Mouse (Mus musculus) adrenal gland, postnatal 4 days (tissue): Measurements from ENCODE around the gene Fgf18. TPM values are rescaled to one million over a fixed set of nuclear protein-coding genes. Genes with fewer than 3 reads are reported as not detected.

Source experiments
- DNase-seq, 2 experiments: peaks; one replicate each; pipeline ENCODE4 v3.0.0; 2021 to 2022; ENCODE audit warnings: low spot score in 2 of 2, mixed read lengths in 2 of 2
- total RNA-seq, 2 experiments: library from RNA; stranded (reverse); gene quantifications; 2 replicates each; pipeline ENCODE4 v1.2.3; 2021

Fgf18 gene
- total RNA-seq, 2 experiments from 2014 or later, result 2.7 to 2.9 TPM

DNA sequence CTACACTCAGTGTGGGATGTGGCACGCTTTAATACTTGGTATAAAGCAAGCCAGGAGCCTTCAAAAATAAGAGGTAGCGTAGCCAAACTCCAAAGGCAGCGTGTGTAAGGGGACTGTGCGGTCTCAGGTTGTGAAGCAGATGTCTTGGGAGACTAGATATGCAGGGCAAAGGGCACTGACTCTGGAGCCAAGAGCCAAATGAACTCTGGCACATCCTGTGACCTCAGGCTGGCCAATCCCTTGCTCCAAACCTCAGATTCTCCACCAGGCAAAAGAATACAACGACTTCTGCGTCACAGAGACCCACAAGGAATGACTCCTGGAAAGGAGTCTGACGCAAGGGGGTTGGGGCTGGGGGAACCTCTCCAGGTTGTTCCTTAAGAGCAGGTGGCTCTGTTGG lies 28.1 kb downstream of the Fgf18 start:
- DNase-seq, result no peak

DNA sequence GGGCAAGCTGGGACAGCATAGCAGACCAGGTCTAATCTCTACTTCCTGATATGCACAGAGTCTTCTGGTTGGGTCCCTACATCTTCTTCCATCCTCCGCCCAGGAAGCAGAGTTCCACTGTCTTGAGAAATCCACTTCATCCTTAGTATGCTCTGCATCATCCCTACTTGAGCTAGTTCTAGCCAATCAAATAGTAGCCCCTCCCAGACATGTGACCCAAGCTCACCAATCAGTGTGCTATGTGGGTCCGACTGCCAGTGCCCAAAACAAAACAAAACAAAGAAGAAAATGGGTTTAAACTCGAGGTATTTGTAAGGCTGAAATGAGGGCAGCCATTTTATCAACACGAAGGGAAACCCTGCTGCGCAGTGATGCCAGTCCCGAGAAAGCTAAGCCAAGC lies 28.7 kb downstream of the Fgf18 start:
- DNase-seq, result no peak

DNA sequence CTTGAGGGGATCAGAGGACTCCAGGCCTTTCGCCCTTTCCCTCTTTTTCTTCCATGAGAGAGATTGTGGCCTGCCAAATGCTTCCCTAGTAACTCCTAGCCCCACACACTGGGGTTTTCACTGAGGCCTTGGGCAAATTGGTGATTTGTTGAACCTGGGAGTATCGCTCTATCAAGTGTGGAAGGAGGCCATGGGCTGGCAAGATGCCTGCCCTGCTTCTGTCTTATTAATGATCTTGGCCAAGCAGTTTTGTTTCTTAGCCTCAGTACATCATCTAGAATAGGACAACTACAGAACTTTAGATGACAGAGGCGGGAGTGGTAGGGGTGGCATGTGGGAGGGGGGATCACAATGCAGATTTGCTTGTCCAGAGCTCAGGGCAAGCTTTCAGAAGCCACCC lies 31.4 kb downstream of the Fgf18 start:
- DNase-seq, result no peak

DNA sequence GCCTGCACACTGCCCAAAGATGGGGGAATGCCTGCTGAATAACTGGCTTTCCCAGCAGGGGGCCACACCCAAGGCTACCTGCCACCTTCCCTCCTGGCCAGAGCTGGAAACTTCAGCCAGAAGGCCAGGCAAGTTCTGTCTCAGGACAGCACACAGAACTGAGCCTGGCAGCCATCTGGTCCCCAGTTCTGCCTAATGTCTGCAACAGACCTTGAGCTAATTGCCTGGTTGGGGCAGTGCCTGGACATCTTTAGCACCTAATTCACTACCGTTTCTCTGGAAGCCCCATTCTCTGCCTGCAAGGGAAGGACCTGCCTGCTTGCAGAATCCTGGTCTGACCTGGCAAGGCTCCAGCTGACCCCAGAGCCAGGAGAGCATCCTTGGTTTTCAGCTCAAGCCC lies 34.8 kb downstream of the Fgf18 start:
- no peak for DNase-seq

DNA sequence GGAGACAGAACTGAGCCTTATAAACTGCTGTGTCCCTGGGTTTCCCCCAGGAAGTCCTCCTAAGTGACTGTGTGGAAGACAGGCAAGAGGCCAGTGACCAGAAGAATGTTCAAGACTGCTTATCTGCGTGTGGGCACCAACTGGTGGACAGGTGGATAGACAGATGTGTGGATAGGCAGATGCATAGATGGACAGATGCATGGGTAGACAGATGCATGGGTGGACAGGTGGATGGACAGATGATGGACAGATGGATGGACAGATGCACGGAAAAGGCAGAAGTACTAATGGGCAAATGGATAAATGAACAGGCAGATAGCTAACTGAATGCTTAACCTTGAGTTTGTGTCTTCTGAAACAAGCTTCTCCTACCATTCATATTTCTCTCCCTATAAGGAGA lies 37.1 kb downstream of the Fgf18 start:
- no peak for DNase-seq

DNA sequence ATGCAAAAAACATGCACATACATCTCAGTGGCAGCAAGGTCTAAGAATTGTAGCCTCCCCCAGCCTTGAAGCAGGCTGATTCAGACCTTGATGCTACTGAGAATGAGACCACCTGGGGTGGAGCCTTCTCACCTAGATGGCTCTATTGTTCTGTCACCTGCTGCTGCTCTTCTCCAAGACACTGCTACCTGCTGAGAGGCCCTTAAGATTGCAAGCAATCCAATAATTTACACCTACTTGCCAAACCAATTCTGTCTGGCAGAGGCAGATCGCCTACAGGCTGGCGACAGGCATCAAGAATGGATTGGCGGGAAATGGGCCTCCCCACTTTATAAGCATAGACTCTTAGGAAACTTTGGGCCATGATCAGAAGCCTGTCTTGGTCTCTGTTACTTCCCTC lies 39.7 kb downstream of the Fgf18 start:
- DNase-seq, result no peak

DNA sequence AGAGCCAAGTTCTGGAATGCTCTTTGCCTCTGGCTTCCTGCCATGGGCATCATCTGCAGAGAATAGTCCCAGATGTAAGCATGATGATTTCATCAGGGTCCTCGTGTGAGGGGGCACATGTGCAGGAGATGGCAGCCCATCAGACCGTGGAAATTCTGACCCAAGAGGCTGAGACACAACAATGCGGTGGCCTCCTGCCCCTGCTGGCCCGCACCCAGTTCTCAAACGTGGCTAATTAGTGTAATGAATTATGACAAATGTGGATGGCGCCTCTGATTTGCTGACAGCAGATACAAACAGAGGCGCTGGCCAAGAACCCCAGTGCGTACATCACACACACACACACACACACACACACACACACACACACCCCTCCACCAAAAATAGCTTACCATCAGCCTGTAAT lies 42.3 kb downstream of the Fgf18 start:
- DNase-seq, result no peak

DNA sequence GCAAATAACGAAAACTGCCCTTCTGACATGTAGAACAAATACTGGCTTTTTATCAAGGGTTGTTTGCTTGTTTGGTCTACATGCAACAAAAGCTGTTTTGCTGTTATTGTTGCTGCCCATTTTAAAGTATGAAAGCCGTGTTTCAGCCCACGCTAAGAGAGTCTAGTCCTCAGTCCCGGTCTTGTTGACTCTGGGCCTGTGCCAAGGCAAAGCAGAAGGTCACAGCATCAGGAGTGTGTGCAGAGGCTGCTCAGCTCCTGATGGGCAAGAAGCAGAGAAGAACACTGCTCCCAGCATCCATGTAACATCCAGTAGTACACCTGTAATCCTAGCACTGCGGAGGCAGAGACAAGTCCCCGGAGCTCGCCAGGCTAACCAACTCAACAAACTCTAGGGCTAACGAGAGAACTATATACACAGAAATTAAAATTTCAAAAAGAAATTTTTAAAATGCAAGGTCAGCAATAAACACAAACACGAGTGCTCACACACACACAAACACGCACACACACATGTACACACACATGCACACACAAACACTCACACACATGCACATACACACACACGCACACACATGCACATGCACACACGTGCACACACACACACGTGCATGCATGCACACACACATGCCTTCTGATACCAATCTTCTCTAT lies 43.8 kb downstream of the Fgf18 start:
- no peak for DNase-seq

DNA sequence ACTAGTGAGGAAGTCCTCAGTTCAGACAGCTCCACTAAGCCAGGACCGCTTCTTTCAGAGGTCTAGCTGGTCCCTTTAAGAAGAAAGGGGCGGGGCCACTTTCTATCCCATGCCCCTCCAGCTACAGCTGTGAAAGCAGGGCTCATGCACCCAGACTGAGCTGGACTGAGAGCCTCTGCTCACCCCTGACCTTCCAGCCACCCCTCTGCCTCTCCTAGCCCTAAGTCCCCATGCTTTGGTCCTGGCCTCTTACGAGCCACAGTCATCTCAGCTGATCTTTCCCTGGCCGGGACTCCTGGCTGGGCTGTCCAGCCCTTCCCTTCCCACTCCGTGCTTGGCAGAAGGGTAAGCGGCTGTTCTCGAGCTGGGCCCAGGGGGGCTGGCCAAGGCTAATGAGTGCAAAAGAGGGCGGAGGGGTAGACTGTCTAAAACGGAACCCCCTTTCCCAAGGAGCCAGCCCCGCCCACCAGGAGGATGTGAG lies 47.1 kb downstream of the Fgf18 start:
- DNase-seq, result no peak

DNA sequence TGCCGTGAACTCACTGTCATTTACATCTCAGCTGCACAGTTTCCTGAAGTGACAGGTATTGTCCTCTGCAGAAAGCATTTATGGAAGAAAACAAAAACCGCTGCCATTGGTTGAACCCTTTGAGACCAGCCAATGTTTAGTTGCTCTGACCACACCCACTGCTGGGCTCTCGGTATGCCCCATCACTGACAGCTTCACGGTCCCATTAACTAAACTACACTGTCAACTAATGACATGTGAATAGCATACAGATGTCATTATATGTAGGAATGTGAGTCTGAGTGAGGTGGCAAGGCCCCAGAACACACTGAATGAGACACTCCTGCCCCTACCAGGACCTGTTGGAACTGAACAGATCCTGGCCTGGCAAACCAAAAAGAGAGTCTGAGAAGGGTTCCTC lies 47.8 kb downstream of the Fgf18 start:
- DNase-seq, result no peak

DNA sequence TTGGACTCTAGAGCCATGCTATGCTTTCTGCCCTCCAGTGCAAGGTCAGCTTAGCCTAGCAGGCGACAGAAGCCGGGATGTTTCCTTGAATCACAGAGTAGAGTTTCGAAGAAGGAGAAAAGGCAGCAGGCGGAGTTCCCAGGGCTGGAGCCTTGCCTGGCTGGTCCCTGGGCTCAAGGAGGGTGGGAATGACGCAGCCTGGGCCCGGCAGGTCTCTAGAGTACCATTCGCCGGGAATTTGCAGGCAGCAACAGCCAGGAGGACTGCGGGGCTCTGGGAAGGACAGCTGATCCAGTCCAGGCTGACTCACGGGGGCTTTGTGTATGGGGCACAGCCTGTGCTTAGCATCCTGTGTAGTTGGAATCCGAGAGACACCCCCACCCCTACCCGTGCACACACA lies 48.8 kb downstream of the Fgf18 start:
- no peak for DNase-seq

DNA sequence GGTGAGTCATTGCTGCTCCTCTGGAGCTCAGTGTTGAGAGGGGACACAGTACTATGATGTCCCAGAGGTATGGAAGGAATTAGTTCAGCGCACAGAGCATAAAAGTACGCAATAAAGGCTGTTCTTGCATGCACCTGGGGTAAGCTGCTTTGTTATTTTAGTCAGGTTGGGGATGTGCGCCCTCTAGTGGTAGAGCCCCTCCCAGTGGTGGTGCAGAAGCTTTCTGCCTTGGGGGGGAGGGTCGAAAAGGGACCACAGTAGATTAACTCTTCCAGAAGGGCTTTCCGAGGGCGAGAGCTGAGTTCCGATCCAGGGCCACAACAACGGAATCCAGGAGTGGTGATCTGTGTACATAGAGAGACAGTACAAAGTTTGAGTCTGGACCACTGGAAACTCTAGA lies 49.3 kb downstream of the Fgf18 start:
- DNase-seq, result no peak

DNA sequence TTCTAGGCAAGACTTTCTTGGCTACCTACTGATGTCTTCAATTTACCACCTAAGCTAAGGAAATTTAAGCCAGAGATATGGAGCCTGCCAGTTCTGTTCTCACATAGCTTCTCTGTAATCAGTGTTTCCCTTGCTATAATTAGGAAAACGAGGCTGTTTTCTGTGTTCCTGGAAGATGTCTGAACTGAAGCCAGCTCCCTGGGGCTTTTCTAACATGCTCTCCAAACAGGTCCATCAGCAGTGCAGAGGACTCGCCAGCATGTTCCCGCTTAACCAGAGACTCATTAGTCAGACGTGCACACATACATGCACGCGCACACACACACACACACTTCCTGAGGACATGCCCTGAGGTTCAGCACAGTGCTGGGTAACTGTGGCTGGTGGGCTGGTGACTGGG lies 57.3 kb downstream of the Fgf18 start:
- no peak for DNase-seq

DNA sequence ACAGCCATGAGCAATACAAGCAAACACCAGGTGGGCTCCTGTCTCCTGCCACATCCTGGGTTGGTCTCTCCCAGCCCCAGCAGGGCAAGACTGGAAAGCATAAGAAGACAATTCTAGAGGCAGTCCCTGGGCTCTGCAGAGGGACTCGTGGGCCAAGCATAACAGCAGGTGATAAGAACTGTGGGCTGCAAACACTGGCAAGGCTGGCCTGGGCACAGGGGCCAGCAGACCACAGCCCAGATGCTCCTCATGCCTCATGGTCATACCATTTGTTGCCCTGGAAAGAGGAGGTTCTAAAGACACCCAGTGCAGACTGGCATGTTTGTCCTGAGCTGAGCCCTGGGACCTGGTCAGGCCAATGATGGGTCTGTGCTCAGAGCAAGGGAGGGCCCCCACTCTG lies 59.0 kb downstream of the Fgf18 start:
- DNase-seq, result no peak

DNA sequence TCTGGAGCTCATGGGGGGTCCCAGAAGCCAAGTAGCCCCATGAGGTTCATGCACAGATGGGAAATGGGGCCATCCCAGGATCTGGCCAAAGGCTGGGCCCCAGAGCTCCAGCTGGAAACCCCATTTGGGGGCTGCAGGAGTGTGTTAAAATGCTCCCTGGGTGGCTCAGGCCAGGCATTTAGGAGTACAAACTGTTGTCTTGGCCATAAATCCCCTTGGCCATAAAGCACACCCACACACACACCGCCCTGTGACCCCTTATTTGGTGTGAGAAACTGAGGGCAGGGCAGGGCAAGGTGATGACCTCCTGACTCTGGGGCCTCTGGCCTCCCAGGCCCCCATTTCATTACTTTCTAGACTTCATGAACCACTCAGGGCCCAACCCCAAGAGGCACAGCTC lies 61.2 kb downstream of the Fgf18 start:
- no peak for DNase-seq

DNA sequence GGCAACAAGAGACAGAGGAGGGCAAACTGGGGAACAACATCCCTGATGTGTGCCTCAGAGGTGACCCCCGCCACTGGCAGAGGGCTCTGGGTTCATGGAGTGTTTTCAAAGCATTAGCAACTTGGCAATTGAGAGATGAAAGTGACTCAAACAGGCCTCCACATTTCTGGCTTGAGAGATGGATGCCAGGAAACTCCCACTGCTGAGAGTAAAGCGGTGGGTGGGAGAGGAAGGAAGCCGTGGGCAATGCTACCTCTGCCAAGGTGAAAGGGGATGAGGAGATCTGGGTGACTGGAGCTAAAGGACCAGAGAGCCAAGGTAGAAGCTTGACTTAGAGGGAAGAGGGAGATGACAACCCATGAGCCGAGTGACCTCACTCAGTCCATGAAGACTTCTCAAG lies 61.7 kb downstream of the Fgf18 start:
- no peak for DNase-seq

DNA sequence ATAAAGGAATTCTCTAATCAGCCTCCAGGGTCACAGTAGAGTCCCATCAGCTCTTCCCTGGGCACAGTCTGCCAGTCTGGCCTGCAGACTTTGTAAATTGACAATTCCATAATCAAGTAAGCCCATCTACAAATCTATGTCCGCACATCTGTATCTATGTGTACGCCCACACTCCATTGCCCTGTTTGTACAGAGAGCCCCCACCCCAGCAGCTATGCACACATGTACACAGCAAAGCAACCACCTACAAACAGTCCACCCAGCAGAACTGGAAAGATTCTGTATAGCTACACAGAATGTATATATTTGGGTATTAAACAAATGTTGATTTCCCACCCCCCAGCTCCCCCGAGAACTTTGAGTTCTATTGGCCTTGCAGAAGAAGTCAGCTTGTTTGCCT lies 62.1 kb downstream of the Fgf18 start:
- no peak for DNase-seq

DNA sequence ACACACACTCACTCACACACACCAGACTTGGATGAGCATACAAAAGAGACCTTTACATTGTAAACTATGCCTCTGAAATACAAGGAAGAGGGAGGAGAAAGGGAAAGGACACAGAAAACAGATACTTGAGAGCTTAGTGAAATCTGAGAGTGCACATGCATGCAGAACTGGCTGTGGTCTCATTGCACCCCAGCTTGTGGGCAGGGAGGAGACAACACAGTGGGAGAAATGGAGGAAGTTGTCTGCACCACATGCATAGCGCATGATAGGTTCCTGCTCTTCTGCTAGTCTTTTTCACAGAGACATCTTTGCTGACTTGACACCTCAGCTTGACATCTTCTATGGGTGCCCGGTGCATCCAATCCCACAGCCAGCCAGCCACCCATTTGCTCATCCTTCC lies 63.2 kb downstream of the Fgf18 start:
- no peak for DNase-seq

DNA sequence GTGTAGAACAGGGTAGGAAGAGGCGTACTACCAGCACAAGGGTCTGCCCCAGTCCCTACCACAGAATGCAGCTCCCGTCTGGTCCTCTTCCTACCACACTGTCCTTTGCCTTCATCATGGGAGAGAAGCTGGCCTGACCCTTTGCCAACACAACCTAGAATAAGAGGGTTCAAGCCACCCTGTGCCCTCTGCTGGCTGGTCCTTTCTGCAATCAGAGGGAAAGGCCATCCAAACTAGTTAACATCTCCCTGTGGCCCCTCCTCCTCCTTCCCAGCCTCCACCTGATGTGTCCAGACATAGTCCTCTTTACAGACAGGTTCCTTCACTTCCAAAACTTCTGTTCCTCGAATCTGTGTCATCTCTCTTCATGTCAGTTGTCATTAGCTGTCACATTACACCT lies 66.0 kb downstream of the Fgf18 start:
- no peak for DNase-seq

DNA sequence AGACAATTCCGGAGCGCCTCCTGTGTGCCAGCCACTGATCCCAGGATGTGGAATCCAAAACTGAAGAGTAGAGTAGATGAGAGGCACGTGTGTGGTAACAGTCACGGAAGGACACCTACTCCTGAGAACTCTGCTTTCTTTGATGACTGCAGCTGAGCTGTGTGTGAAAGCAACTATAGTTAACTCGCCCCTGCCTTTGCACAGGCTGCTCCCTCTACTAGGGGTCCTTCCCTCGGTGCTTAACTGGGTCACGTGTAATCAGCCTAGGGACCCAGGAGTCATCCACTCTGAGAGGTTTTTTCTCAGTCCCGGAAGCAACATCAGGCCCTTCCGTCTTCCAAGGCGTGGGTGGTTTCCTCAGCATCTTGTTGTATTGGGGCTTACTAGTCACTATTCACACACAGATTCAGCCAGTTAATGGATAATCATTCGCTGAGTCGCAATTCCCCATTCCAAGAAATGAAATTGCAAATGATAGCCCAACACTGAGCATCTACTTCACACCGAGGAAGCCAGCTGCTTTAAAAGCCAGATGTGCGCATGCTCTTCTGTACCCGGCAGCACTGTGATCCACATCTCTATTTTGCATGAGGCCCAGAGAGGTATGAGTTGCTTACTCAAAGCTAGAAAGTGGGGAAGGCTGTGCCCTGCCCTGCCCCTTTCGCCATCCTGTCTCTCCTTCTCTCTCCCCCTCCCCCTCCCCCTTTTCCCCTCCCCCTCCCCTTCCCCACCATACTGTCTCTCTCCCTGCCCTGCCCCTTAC lies 67.0 kb downstream of the Fgf18 start:
- no peak for DNase-seq

DNA sequence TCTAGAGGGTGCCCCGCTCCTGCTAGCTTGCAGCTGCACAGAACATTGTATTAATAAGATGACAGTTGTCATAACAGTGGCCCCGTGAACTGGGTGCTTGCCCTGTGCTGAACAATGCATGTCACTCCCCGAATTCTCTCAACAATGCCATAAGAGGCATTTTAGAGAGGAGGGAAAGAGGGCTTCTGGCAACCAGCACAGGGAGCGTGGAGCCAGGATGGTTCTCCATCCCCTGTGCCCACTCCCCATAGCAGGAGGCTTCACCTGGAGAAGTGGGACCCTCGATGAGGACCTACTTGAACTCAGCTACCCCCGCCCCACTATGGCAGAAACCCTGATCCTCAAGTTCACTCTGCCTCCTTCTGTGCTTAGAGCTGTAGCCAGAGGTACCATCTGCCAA lies 67.8 kb downstream of the Fgf18 start:
- DNase-seq, result no peak

DNA sequence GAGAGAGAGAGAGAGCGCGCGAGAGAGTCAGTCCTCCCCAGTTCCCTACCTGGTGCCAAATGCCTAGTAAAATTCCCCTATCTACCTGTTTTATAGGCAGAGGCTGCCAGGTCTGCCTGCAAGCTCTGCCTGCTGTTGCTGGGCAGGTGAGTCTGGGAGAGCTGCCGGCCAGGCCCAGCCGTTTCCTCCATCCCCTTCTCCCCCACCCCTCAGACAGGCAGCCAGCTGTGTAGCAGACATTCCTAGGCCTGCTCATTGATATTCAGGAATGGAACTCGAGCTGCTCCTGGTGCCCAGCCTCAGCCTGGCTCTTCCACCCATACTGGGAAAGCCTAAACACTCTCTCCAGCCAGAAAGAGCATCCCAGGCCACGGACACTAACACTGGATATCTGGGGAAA lies 69.2 kb downstream of the Fgf18 start:
- DNase-seq, result no peak

DNA sequence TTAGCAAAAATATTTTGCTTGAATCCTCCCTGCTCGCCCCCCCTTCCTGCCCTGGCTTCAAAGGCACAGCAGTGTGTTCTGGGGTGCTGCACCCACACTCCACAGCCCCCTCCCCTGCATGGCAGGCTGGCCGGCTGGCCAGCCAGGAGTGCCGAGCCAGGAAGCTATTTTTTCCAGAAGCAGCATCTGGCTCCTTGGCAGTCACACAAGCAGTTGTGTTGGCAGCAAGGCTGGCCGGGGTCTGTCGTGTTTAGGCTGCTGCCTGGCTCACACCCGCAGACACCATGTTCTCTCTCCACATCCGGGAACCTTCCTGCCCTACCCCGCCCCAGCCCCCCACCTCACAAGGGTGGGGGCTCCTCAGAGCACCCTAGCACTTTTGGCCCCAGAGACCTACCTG lies 71.9 kb downstream of the Fgf18 start:
- no peak for DNase-seq
